Mouse (Mus musculus) neural tube, embryonic 15.5 days (tissue): ENCODE data around the gene Lrrc9. TPM values are rescaled to one million over a fixed set of nuclear protein-coding genes. Genes with fewer than 3 reads are reported as not detected.

Experiments used
- ATAC-seq: fragments of 200-750 bp; cut with Nextera tagmentation; 2 replicates; pipeline ENCODE4 v1.8.0; 2017; ENCODE audit warnings: mild to moderate bottlenecking, moderate TSS enrichment, moderate library complexity; ENCODE audit not compliant: low FRiP score
- H3K27ac ChIP-seq: fragments of 300-500 bp; sonication (generic); replicated peaks from 2 replicates; pipeline ENCODE4 v1.5.1; 2015; ENCODE audit warnings: mild to moderate bottlenecking, inconsistent platforms
- H3K27me3 ChIP-seq: fragments of 300-500 bp; sonication (generic); replicated peaks from 2 replicates; pipeline ENCODE4 v1.6.1; 2015; ENCODE audit warnings: inconsistent platforms
- H3K36me3 ChIP-seq: fragments of 300-500 bp; sonication (generic); 2 replicates; pipeline ENCODE4 v1.6.1; 2015; ENCODE audit warnings: inconsistent platforms
- H3K4me1 ChIP-seq: fragments of 300-500 bp; sonication (generic); 2 replicates; pipeline ENCODE4 v1.6.1; 2015; ENCODE audit warnings: inconsistent platforms
- H3K4me2 ChIP-seq: fragments of 300-500 bp; sonication (generic); 2 replicates; pipeline ENCODE4 v1.6.1; 2015; ENCODE audit warnings: inconsistent platforms, mild to moderate bottlenecking, moderate library complexity
- H3K4me3 ChIP-seq: fragments of 300-500 bp; sonication (generic); replicated peaks from 2 replicates; pipeline ENCODE4 v1.5.1; 2015; ENCODE audit warnings: mild to moderate bottlenecking, inconsistent platforms
- H3K9ac ChIP-seq: fragments of 300-500 bp; sonication (generic); replicated peaks from 2 replicates; pipeline ENCODE4 v1.6.1; 2015; ENCODE audit warnings: mild to moderate bottlenecking, inconsistent platforms
- H3K9me3 ChIP-seq: fragments of 300-500 bp; sonication (generic); replicated peaks from 2 replicates; pipeline ENCODE4 v1.6.1; 2016; ENCODE audit warnings: inconsistent platforms
- WGBS: fragments of 180-500 bp; shearing (Covaris S2); methylation state at CpG from one replicate; pipeline ENCODE4 v1.1.7; 2015; ENCODE audit warnings: mixed read lengths; 5-methylcytosine and 5-hydroxymethylcytosine counted together
- polyA plus RNA-seq: library from polyadenylated mRNA; unstranded; fragments of >200 nt; fragmentation: Nextera tagmentation; extraction: Ambion mirVana; gene quantifications from 2 replicates; pipeline ENCODE4 v1.2.1, GENCODE M21; 2015

Lrrc9 gene
- 3.6 and 3.7 TPM in 2 replicates for polyA plus RNA-seq

GRCm38 (mm10) chr12:72441839-72442576 lies at the start of gene Lrrc9:
Gene Lrrc9 (plus strand): TSS chr12:72441866.
- peak within 1 kb of the TSS; percentile 44 for H3K4me3 ChIP-seq
- no peak within 1 kb of the TSS; the same call in 1 of the 2 replicates for H3K27ac ChIP-seq
- H3K36me3 ChIP-seq, result no peaks in the 10 kb centered on the region
- peak; percentile 90 for ATAC-seq
- no peaks in the 10 kb centered on the region for H3K9me3 ChIP-seq
- H3K4me2 ChIP-seq, result peak within 1 kb of the TSS; percentile 84
- no peaks in the 10 kb centered on the region for H3K27me3 ChIP-seq
- peak within 1 kb of the TSS; percentile 54 for H3K9ac ChIP-seq
- H3K4me1 ChIP-seq, result peaks cover 16% of the 10 kb centered on the region
- WGBS, result under 1% methylated on average over 31 of the region's 31 CpGs

GRCm38 (mm10) chr12:72393046-72393805 lies 48.4 kb upstream of the Lrrc9 start:
- Histone ChIP-seq H3K4me1 (peaks cover 5% of the 10 kb centered on the region; the same call in 1 of the 2 replicates), H3K4me3 (no peak overlapping the region), H3K9me3 (no peaks in the 10 kb centered on the region), H3K36me3 (no peaks in the 10 kb centered on the region), H3K27me3 (no peaks in the 10 kb centered on the region), H3K4me2 (no peak overlapping the region), H3K9ac (no peak overlapping the region), H3K27ac (no peak overlapping the region)
- WGBS, result 65% methylated on average over 13 of the region's 13 CpGs
- no peak for ATAC-seq

GRCm38 (mm10) chr12:72405031-72405430 lies 36.6 kb upstream of the Lrrc9 start:
- Histone ChIP-seq H3K4me3 (no peak overlapping the region), H3K9me3 (no peaks in the 10 kb centered on the region), H3K4me1 (peaks cover 16% of the 10 kb centered on the region), H3K4me2 (no peak overlapping the region), H3K27ac (no peak overlapping the region), H3K9ac (no peak overlapping the region), H3K36me3 (no peaks in the 10 kb centered on the region), H3K27me3 (no peaks in the 10 kb centered on the region)
- WGBS, result 38% methylated on average over 4 of the region's 5 CpGs
- ATAC-seq, result no peak

GRCm38 (mm10) chr12:72407146-72407545 lies 34.5 kb upstream of the Lrrc9 start:
- Histone ChIP-seq H3K9ac (peak overlapping the region; percentile 78), H3K27ac (peak overlapping the region; percentile 84; the same call in 1 of the 2 replicates), H3K4me1 (peaks cover 16% of the 10 kb centered on the region), H3K36me3 (no peaks in the 10 kb centered on the region), H3K27me3 (no peaks in the 10 kb centered on the region), H3K4me3 (peak overlapping the region; percentile 79), H3K9me3 (no peaks in the 10 kb centered on the region), H3K4me2 (peak overlapping the region; percentile 81)
- WGBS, result 9% methylated on average over 11 of the region's 11 CpGs
- ATAC-seq, result peak; percentile 43; the same call in 1 of the 2 replicates

GRCm38 (mm10) chr12:72407721-72408110 lies 34.0 kb upstream of the Lrrc9 start:
- peak; percentile 57 for ATAC-seq
- H3K9me3 ChIP-seq, result no peaks in the 10 kb centered on the region
- H3K9ac ChIP-seq, result peak overlapping the region; percentile 78
- peaks cover 16% of the 10 kb centered on the region for H3K4me1 ChIP-seq
- under 1% methylated on average over 17 of the region's 17 CpGs for WGBS
- H3K36me3 ChIP-seq, result no peaks in the 10 kb centered on the region
- peak overlapping the region; percentile 81 for H3K4me2 ChIP-seq
- peak overlapping the region; percentile 84 for H3K27ac ChIP-seq
- no peaks in the 10 kb centered on the region for H3K27me3 ChIP-seq
- H3K4me3 ChIP-seq, result peak overlapping the region; percentile 79

- Histone ChIP-seq H3K4me2 (peak overlapping the region; percentile 81), H3K4me1 (peaks cover 16% of the 10 kb centered on the region), H3K4me3 (peak overlapping the region; percentile 79), H3K36me3 (no peaks in the 10 kb centered on the region), H3K27ac (peak overlapping the region; percentile 84), H3K9ac (peak overlapping the region; percentile 78), H3K27me3 (no peaks in the 10 kb centered on the region), H3K9me3 (no peaks in the 10 kb centered on the region)
- peak; percentile 89 for ATAC-seq
- under 1% methylated on average over 56 of the region's 63 CpGs for WGBS
Observed at GRCm38 (mm10) chr12:72408111-72408891, 33.4 kb upstream of the Lrrc9 start.

GRCm38 (mm10) chr12:72408954-72409353 lies 32.7 kb upstream of the Lrrc9 start, which contains the start of gene Rtn1:
Gene Rtn1 (minus strand): TSS chr12:72409054.
- Histone ChIP-seq H3K9me3 (no peaks in the 10 kb centered on the region), H3K9ac (peak within 1 kb of the TSS; percentile 78), H3K27me3 (no peaks in the 10 kb centered on the region), H3K4me1 (peaks cover 16% of the 10 kb centered on the region), H3K4me3 (peak within 1 kb of the TSS; percentile 79), H3K4me2 (peak within 1 kb of the TSS; percentile 81), H3K27ac (peak within 1 kb of the TSS; percentile 84), H3K36me3 (no peaks in the 10 kb centered on the region)
- 23% methylated on average over 6 of the region's 6 CpGs for WGBS
- ATAC-seq, result no peak

- Histone ChIP-seq H3K36me3 (no peaks in the 10 kb centered on the region), H3K4me3 (no peak overlapping the region), H3K9me3 (no peaks in the 10 kb centered on the region), H3K4me2 (no peak overlapping the region), H3K4me1 (no peaks in the 10 kb centered on the region), H3K27me3 (no peaks in the 10 kb centered on the region), H3K9ac (no peak overlapping the region), H3K27ac (no peak overlapping the region)
- ATAC-seq, result no peak
- WGBS, result 33% methylated on average over 3 of the region's 3 CpGs
Observed at GRCm38 (mm10) chr12:72417762-72418161, 23.9 kb upstream of the Lrrc9 start.

- H3K4me2 ChIP-seq, result no peak overlapping the region
- H3K9me3 ChIP-seq, result no peaks in the 10 kb centered on the region
- no peak overlapping the region for H3K4me3 ChIP-seq
- H3K27me3 ChIP-seq, result no peaks in the 10 kb centered on the region
- ATAC-seq, result no peak
- no peak overlapping the region for H3K9ac ChIP-seq
- 61% methylated on average over 4 of the region's 4 CpGs for WGBS
- H3K27ac ChIP-seq, result no peak overlapping the region
- H3K36me3 ChIP-seq, result no peaks in the 10 kb centered on the region
- no peaks in the 10 kb centered on the region for H3K4me1 ChIP-seq
Observed at GRCm38 (mm10) chr12:72422681-72423080, 19.0 kb upstream of the Lrrc9 start.

- H3K27me3 ChIP-seq, result no peaks in the 10 kb centered on the region
- no peak overlapping the region; the same call in 1 of the 2 replicates for H3K9ac ChIP-seq
- H3K4me1 ChIP-seq, result no peaks in the 10 kb centered on the region
- WGBS, result 24% methylated on average over 11 of the region's 11 CpGs
- H3K36me3 ChIP-seq, result no peaks in the 10 kb centered on the region
- H3K9me3 ChIP-seq, result no peaks in the 10 kb centered on the region
- H3K4me2 ChIP-seq, result peak overlapping the region; percentile 42
- H3K4me3 ChIP-seq, result no peak overlapping the region
- peak; percentile 74 for ATAC-seq
- H3K27ac ChIP-seq, result no peak overlapping the region
Observed at GRCm38 (mm10) chr12:72427722-72428126, 13.9 kb upstream of the Lrrc9 start.

- Histone ChIP-seq H3K4me1 (no peaks in the 10 kb centered on the region), H3K27ac (no peak overlapping the region), H3K36me3 (no peaks in the 10 kb centered on the region), H3K9me3 (no peaks in the 10 kb centered on the region), H3K27me3 (no peaks in the 10 kb centered on the region), H3K4me2 (no peak overlapping the region), H3K9ac (no peak overlapping the region), H3K4me3 (no peak overlapping the region)
- 64% methylated on average over 4 of the region's 4 CpGs for WGBS
- no peak for ATAC-seq
Observed at GRCm38 (mm10) chr12:72432209-72432608, 9.5 kb upstream of the Lrrc9 start.
